Mouse (Mus musculus) MEL (cell line): ENCODE measurements around the gene Lect2.

Source experiments
- CTCF ChIP-seq, 3 experiments: IDR thresholded peaks in 2 of 3; conservative IDR thresholded peaks in 1 of 3; 2 replicates each; pipeline ENCODE4 v1.5.1; 2011 to 2012; ENCODE audit warnings: low read length in 3 of 3, low read depth in 2 of 3, mild to moderate bottlenecking in 2 of 3, improper control_type of control experiment in 1 of 3, inconsistent platforms in 1 of 3, mixed read lengths in 1 of 3, moderate library complexity in 1 of 3; ENCODE audit not compliant: control insufficient read depth in 1 of 3, insufficient read depth in 1 of 3, poor library complexity in 1 of 3, severe bottlenecking in 1 of 3
- EP300 ChIP-seq, 2 experiments: IDR thresholded peaks; 2 replicates each; pipeline ENCODE4 v1.6.1; 2011; ENCODE audit warnings: improper control_type of control experiment in 2 of 2, low read length in 2 of 2, low read depth in 1 of 2, mild to moderate bottlenecking in 1 of 2
- JUND ChIP-seq: IDR thresholded peaks from 2 replicates; pipeline ENCODE4 v1.6.1; 2011; ENCODE audit warnings: low read depth, mild to moderate bottlenecking, improper control_type of control experiment, low read length
- MAX ChIP-seq: IDR thresholded peaks from 2 replicates; pipeline ENCODE4 v1.6.1; 2011; ENCODE audit warnings: low read length, improper control_type of control experiment
- MAZ ChIP-seq: IDR thresholded peaks from 2 replicates; pipeline ENCODE4 v1.6.1; 2012; ENCODE audit warnings: low read depth, mild to moderate bottlenecking, inconsistent platforms, low read length, improper control_type of control experiment
- MYC ChIP-seq: IDR thresholded peaks from 2 replicates; pipeline ENCODE4 v1.6.1; 2011; ENCODE audit warnings: low read depth, mild to moderate bottlenecking, low read length, improper control_type of control experiment, moderate library complexity
- POLR2A ChIP-seq, 2 experiments: IDR thresholded peaks; 2 replicates each; pipeline ENCODE4 v1.6.1; 2011 to 2012; ENCODE audit warnings: low read length in 2 of 2, mild to moderate bottlenecking in 2 of 2, control low read depth in 1 of 2, improper control_type of control experiment in 1 of 2, low read depth in 1 of 2, moderate library complexity in 1 of 2; ENCODE audit not compliant: control insufficient read depth in 1 of 2, insufficient read depth in 1 of 2, poor library complexity in 1 of 2
- RAD21 ChIP-seq: IDR thresholded peaks from 2 replicates; pipeline ENCODE4 v1.6.1; 2011; ENCODE audit warnings: mild to moderate bottlenecking, low read depth, low read length, improper control_type of control experiment
- SIN3A ChIP-seq: IDR thresholded peaks from 2 replicates; pipeline ENCODE4 v1.6.1; 2012; ENCODE audit warnings: low read length, improper control_type of control experiment, inconsistent platforms
- TCF12 ChIP-seq: IDR thresholded peaks from 2 replicates; pipeline ENCODE4 v1.6.1; 2014; ENCODE audit warnings: low read depth, mild to moderate bottlenecking, inconsistent platforms, low read length, improper control_type of control experiment, moderate library complexity
- UBTF ChIP-seq: IDR thresholded peaks from 2 replicates; pipeline ENCODE4 v1.6.1; 2012; ENCODE audit warnings: low read depth, mild to moderate bottlenecking, inconsistent platforms, low read length, improper control_type of control experiment, moderate library complexity, borderline replicate concordance; ENCODE audit not compliant: insufficient read depth
- USF1 ChIP-seq: IDR thresholded peaks from 2 replicates; pipeline ENCODE4 v1.6.1; 2014; ENCODE audit warnings: low read depth, mild to moderate bottlenecking, inconsistent platforms, low read length, improper control_type of control experiment, moderate library complexity
- ZMIZ1 ChIP-seq: IDR thresholded peaks from 2 replicates; pipeline ENCODE4 v1.6.1; 2012; ENCODE audit warnings: low read depth, mild to moderate bottlenecking, inconsistent platforms, low read length, improper control_type of control experiment, moderate library complexity
- ZNF384 ChIP-seq: IDR thresholded peaks from 2 replicates; pipeline ENCODE4 v1.6.1; 2012; ENCODE audit warnings: low read depth, mild to moderate bottlenecking, inconsistent platforms, low read length, improper control_type of control experiment

DNA sequence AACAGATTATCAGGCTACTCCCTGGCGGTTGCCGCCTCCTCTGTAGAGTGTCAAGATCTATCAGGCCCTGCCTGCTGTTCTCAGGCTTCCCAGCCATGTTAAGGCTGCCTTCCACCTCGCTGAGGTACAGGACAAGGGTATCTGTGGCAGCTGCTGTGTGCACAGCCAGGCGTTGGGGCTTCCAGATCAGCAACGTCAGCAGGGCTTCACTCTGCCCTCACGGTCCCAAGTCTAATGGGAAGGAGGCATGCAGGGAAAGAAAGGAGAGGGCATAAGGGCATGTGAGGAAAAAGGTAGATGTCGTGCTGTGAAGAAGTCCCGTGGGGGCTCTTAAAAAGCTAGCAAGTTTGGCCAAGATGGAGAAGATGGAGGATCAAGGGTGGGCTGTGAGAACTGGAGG, 46.9 kb upstream of the Lect2 start:
- TF ChIP-seq CTCF (IDR thresholded peaks at IDR 0.05 in 2 of 3, conservative IDR thresholded peaks at IDR 0.05 in 1 of 3; ENCODE audit: control insufficient read depth in 1 of 3, insufficient read depth in 1 of 3, low read depth in 2 of 3, low read length in 3 of 3, poor library complexity in 1 of 3, severe bottlenecking in 1 of 3) = no peak
- no peak for TF ChIP-seq POLR2A (IDR thresholded peaks at IDR 0.05; ENCODE audit: control insufficient read depth in 1 of 2, insufficient read depth in 1 of 2, low read depth in 1 of 2, low read length in 2 of 2, poor library complexity in 1 of 2)
- TF ChIP-seq RAD21 = no peak
- no peak for TF ChIP-seq MYC
- no peak for TF ChIP-seq MAX
- no peak for TF ChIP-seq MAZ
- TF ChIP-seq TCF12 = no peak
- TF ChIP-seq USF1 = no peak
- TF ChIP-seq UBTF = no peak
- TF ChIP-seq ZNF384 = no peak
- TF ChIP-seq SIN3A = no peak
- no peak for TF ChIP-seq JUND
- TF ChIP-seq ZMIZ1 = no peak
- no peak for TF ChIP-seq EP300 (IDR thresholded peaks at IDR 0.05; ENCODE audit: low read depth in 1 of 2, low read length in 2 of 2)
